Mouse (Mus musculus): Measurements from ENCODE around the gene Bcor.

Bcor gene

DNA sequence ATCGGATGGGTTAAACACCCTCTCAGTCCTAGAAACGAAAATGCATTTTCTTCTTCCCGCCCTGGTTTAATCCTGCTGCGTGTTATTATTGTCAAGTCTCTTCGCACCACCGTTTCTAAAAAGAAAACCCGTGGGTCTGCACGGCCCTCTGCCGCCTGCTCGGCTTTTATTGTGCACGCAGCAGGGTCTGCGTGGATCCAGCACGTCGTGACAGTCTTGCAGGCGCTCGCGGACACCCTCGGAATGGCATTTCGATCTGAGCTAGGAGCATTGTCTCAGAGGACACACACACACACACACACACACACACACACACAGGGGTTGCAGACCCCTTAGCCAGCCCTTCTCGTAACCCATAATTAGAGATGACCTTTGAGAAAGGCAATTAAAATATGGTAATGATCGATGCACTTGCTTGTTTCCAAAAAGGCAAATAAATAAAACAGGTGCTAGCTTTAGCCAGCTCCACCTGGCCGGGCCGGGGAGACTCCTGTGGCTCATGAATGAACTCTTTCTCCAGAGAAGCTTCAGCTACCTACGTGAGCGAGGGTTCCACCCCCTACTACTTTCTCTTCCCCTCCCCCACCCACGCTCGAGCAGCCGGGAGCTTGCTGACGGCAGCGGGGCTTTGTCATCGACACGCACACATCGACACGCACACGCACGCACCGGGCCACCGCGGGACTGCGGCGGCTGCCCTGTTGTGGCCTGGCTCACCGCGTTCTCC is 8.7 kb downstream of the Bcor start:
- DNase-seq (ENCODE audit: low spot score in 2 of 2): no peak

GRCm38 (mm10) chrX:12150425-12150824 is 9.7 kb downstream of the Bcor start:
- no peak for DNase-seq (ENCODE audit: low spot score in 2 of 2)

- no peak for DNase-seq (ENCODE audit: low spot score in 2 of 2)
Observed at GRCm38 (mm10) chrX:12146263-12146662, 13.9 kb downstream of the Bcor start.

DNA sequence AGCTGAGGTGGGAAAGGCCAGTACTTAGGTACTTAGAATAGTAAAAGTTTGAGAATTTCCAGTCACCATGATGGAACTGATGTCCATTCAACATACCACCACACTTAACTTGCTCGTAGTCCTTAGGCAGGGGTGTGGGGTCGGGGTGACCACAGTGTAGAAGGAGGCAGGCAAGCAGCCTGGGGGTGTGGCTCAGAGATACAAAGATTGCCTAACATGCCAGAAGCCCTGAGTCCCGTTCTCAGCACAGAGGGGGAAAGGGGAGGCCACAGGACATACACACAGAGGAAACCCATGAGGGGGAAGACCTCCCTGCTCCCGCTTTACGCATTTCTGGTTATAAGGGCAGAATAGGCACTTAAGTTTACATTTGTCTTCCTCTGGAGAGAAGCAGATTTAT is 17.3 kb downstream of the Bcor start:
- no peak for DNase-seq (ENCODE audit: low spot score in 2 of 2)

- DNase-seq (ENCODE audit: low spot score in 2 of 2): no peak
Observed at GRCm38 (mm10) chrX:12140086-12140740, 19.9 kb downstream of the Bcor start.

- no peak for DNase-seq (ENCODE audit: low spot score in 2 of 2)
Observed at GRCm38 (mm10) chrX:12138266-12138665, 21.9 kb downstream of the Bcor start.

- no peak for DNase-seq (ENCODE audit: low spot score in 2 of 2)
Observed at GRCm38 (mm10) chrX:12137121-12137521, 23.0 kb downstream of the Bcor start.

DNA sequence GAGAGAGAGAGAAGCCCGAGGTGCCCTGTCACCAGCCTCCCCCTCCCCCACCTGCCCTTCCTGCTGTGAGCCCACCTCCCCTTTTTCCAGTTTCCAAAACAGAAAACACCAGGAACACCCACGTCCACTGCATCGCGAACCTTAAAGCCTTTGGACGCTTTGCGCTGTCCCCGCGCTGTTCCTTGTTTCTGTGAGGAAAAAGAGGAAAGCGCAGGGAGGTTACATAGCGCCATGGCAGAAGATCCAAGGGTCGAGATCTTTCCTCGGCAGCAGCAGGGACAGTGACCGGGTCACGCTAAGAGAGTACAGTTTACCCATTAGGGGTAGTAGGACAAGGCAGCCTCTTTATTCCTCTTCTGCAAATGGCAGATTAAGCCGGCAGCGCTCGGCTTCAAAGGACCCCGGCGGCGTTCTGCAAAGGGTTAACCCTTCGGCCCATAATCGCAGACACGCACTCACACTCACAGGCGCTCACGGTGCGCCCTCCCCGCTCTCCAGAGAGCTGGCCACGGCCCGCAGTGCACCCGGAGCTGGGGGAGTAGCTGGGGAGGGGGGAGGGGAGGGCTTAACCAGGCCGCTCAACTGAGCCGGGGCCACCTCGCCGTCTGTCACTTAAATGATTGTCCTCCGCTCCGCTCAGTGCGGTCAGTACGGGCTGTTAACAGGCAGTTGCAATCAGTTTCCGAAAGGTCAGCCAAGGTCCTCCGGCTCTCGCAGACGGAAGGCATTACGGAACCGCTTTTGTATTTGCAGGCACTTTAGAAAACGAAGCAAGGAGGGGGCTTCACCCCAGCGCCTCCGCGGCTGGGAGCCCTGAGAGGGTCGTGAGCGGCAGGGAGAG is 23.7 kb downstream of the Bcor start:
- no peak for DNase-seq (ENCODE audit: low spot score in 2 of 2)

DNA sequence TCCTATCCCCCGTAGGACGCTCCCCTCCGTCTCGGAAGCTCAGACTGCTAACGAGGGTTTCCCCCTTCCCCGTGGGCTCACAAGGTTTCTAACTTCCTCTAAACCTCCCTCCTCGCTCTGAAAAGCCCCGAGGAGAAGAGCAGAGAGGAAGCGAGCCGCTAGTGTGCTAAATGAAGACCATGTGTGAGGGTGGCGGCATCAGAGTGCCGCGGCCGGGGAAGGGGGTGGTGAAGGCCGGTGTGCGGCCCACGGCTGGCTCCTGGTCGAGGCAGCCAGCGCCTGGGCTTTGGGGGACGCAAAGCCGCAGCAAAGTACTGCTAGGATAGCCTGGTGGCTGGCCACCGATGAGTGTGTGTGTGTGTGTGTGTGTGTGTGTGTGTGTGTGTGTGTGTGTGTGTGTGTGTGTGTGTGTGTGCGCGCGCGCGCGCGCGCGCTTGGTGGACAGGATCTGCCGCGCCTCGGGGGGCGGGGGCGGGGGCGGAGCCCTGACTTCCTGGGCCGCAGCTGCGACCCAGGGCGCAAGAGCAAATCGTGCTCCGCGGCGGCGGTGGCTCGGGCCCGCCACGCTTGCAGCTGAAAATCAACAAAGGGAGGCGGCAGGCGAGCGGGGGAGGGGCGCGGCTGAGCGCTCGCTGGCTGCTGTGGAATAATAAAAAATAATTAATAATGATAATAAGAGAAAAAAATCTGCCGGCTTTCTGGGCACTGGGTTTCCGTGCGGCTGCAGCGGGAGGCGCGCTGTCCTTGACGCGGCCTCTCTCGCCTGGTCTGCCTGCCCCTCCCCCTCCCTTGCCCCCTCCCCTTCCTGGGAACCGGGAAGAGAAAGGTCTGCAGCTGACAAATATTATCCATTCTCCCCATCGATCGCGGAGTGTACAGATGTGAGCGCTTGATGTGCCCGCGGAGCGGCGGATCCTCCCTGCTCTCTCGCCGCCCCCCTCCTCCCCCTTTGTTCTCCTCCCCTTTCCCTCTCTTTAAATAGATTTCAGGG is 24.7 kb downstream of the Bcor start:
- DNase-seq (ENCODE audit: low spot score in 2 of 2): no peak

DNA sequence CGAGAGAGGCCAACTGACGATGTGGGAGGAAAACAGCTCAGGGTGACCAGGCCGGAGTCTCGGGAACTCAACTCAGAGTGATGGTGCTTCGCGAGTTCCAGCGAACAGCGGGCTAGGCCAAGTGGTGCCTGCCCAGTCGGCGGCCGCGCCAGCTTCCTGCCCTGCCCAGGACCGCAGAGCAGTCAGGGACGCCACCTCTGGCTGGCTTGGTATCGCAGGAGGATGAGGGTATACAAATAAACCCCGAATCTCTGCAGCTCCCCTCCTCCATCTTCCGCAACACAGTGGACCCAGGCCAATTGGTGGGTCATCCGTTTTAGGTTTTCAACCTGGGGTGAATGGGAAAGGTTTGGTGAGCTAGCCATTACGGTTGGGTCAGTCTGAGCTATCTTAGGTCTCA is 25.6 kb downstream of the Bcor start:
- DNase-seq (ENCODE audit: low spot score in 2 of 2): no peak

DNA sequence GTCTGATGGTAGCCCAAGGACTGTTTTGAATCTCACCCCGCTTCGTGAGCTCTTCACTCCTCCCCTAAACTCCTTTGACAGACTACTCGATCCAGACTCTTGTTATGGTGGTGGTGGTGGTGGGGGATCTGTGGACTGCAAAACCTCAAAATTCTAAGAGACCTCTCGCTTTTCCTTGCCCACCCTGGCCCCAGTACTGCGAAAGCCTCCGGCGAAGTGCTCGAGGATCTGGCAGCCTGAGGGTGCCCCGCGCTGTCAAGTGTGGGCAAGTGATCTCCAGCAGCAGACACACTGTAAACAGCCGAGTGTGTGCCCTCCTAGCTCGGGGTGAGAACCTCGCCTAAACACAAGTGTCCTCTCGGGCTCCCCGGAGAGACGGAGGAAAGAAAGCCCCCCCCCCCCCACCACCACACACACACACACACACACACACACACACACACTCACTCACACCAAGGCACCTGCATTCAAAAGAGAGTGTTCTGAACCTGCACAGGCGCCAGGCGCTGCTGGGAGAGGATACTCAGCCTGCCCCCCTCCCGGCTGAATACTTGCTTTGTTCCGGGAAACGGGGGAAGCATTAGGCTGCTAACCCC is 26.2 kb downstream of the Bcor start:
- no peak for DNase-seq (ENCODE audit: low spot score in 2 of 2)

- no peak for DNase-seq (ENCODE audit: low spot score in 2 of 2)
Observed at GRCm38 (mm10) chrX:12133178-12133835, 26.8 kb downstream of the Bcor start.

DNA sequence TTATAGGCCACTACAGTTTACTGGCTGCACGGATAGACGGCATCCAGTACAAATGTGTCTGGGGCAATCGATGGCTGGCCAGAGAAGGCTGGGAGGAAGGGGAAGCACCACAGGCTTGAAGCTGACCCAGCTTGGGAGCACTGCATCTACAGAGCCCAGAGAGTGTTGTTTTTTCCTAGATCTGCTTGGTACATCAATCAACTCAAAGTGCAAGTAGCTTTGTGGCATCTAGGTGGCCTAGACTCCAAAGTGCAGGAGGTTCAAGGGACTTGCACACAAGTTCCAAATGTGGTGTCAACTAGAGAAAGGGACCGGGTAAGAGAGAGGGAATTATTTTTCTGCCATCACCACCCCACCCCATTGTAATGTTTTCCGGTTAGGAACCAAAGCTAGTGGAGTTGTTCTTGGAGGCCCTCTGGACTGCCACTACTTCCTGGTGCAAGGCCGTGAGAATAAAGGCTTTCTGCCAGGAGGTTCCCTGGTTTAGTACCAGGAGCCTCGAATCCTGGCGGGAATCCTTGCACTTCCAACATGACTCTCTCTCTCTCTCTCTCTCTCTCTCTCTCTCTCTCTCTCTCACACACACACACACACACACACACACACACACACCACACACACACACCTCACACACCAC is 27.5 kb downstream of the Bcor start:
- DNase-seq (ENCODE audit: low spot score in 2 of 2): no peak

- no peak for DNase-seq (ENCODE audit: low spot score in 2 of 2)
Observed at GRCm38 (mm10) chrX:12129828-12130809, 30.0 kb downstream of the Bcor start.

DNA sequence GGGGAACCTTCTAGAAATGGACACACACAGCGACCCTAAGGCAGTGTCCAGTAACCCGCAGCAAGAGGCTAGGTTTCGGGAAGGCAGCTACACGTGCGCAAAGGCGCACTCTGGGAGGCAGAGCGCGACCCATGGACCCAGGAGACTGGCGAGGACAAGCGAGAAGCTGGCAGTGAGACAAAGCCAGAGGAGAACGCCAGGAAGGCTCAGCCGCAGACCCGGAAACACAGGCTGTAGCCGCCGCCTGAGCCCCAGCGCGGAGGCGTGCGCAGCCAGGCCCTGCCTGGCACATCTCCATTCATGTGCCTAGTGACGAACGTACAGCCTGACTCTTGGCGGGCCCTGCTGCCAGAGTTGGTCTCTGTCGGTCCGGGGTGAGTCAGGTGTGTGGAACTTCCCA is 30.9 kb downstream of the Bcor start:
- DNase-seq (ENCODE audit: low spot score in 2 of 2): no peak

GRCm38 (mm10) chrX:12128165-12129083 is 31.7 kb downstream of the Bcor start:
- no peak for DNase-seq (ENCODE audit: low spot score in 2 of 2)

DNA sequence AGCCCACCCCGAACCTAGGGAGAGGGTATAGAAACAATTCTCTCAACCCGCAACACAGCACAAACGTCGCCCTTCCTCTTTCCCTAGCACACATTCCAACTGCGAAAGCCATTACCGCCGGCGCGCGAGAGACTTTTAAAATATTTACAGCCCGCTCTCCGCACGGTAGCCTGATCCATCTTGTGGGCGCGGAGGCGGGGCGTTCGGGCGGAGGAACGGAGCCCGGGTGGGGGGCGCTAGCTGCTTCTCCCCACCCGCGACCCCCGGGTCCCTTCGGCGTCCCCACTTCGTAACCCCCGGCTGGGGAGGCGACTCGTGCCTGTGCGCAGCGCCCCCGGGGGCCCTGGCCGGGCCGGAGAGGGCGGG is 32.4 kb downstream of the Bcor start:
- DNase-seq (ENCODE audit: low spot score in 2 of 2): no peak
